Mouse (Mus musculus) limb, embryonic 10.5 days (tissue): Measurements from ENCODE around the gene B430306N03Rik. TPM values are rescaled to one million over a fixed set of nuclear protein-coding genes. Genes with fewer than 3 reads are reported as not detected.

Source experiments
- DNase-seq: peaks from one replicate; pipeline ENCODE4 v3.0.0-alpha.2; 2017; ENCODE audit warnings: low spot score
- H3K27ac ChIP-seq: fragments of 300-500 bp; sonication (generic); 2 replicates; pipeline ENCODE4 v1.5.1; 2016; ENCODE audit warnings: mild to moderate bottlenecking
- H3K27me3 ChIP-seq: fragments of 300-500 bp; sonication (generic); 2 replicates; pipeline ENCODE4 v1.6.1; 2016; ENCODE audit warnings: low read depth, mild to moderate bottlenecking; ENCODE audit not compliant: poor library complexity, severe bottlenecking
- H3K36me3 ChIP-seq: fragments of 300-500 bp; sonication (generic); 2 replicates; pipeline ENCODE4 v1.6.1; 2016; ENCODE audit warnings: mild to moderate bottlenecking, moderate library complexity
- H3K4me1 ChIP-seq: fragments of 300-500 bp; sonication (generic); 2 replicates; pipeline ENCODE4 v1.6.1; 2016
- H3K4me3 ChIP-seq: fragments of 300-500 bp; sonication (generic); 2 replicates; pipeline ENCODE4 v1.5.1; 2016; ENCODE audit warnings: mild to moderate bottlenecking, moderate library complexity
- H3K9me3 ChIP-seq: fragments of 300-500 bp; sonication (generic); replicated peaks from 2 replicates; pipeline ENCODE4 v1.6.1; 2016; ENCODE audit warnings: mild to moderate bottlenecking
- WGBS: fragments of 180-500 bp; shearing (Covaris S2); methylation state at CpG from one replicate; pipeline ENCODE4 v1.1.7; 2016; 5-methylcytosine and 5-hydroxymethylcytosine counted together
- polyA plus RNA-seq: library from polyadenylated mRNA; unstranded; fragments of >200 nt; fragmentation: Nextera tagmentation; extraction: Ambion mirVana; gene quantifications from 2 replicates; pipeline ENCODE4 v1.2.1, GENCODE M21; 2016

B430306N03Rik gene
- polyA plus RNA-seq, 1 experiment from 2014 or later, result not detected

DNA sequence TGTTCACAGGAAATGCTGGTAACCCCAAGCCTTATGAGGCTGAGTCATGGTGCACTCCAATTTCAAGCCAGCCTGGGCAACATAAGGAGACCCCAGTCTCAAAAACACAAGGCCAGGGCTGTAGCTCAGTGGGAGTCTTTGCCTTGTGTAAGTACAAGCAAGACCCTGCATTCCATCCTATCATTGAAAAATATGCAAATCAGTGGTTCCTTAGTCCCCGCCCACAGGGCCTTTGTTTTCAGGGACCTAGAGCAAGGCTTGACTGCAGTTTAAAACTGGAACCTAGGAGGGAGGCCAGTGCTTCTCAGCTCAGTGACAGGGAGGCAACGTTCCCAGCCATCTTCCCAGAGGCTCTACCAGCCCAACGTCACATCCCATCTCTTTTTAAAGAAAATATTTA lies 7.3 kb downstream of the B430306N03Rik start:
- H3K27me3 ChIP-seq, result no peaks in the 10 kb centered on the region
- no peak overlapping the region for H3K4me3 ChIP-seq
- 71% methylated on average over 3 of the region's 3 CpGs for WGBS
- no peak overlapping the region for H3K27ac ChIP-seq
- no peaks in the 10 kb centered on the region for H3K9me3 ChIP-seq
- no peak for DNase-seq
- peaks cover 2% of the 10 kb centered on the region; the same call in 1 of the 2 replicates for H3K4me1 ChIP-seq
- H3K36me3 ChIP-seq, result no peaks in the 10 kb centered on the region

DNA sequence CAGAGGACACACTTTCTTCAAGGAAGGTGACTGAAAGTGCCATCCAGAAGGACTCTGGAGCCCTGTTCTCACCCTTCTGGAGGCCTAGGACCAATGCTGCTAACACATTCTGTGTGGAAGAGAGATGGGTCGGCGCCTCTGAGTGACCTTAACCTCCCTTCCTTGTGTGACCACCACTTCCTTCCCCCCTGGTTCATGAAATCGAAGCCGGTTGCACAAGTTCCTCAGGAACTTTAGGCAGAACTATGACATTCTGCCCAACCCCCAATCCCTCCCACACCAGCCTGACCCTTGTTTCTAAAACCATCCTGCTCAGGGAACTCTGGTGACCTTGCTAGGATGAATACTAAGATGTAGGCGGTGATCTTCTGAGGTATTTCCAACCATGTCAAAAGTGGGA lies 8.3 kb downstream of the B430306N03Rik start:
- H3K27ac ChIP-seq, result no peak overlapping the region
- H3K4me3 ChIP-seq, result no peak overlapping the region
- no peak for DNase-seq
- H3K9me3 ChIP-seq, result no peaks in the 10 kb centered on the region
- H3K4me1 ChIP-seq, result peaks cover 2% of the 10 kb centered on the region; the same call in 1 of the 2 replicates
- 89% methylated on average over 5 of the region's 5 CpGs for whole genome bisulfite sequencing
- no peaks in the 10 kb centered on the region for H3K27me3 ChIP-seq
- H3K36me3 ChIP-seq, result no peaks in the 10 kb centered on the region

DNA sequence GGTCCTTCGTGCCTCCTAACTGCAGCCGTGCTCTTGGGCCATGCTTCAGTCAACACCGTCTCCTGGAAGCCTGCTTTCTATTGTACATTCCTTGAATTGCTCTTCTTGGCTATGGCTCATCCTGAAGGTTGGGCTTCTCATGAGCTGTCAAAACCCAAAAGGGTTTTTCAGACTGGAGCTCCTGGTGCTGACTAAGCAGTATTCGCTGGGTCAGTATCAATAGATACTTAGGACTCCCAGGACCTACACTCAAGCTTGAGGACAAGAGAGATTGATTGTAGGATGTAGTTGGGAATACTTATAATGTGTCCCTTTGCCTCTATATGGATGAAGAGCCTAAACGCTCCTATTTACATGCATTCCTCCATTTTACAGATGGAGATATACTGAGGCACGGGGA lies 9.2 kb downstream of the B430306N03Rik start:
- H3K4me3 ChIP-seq, result no peak overlapping the region
- H3K27me3 ChIP-seq, result no peaks in the 10 kb centered on the region
- H3K4me1 ChIP-seq, result peaks cover 2% of the 10 kb centered on the region; the same call in 1 of the 2 replicates
- no peak overlapping the region for H3K27ac ChIP-seq
- H3K36me3 ChIP-seq, result no peaks in the 10 kb centered on the region
- no peaks in the 10 kb centered on the region for H3K9me3 ChIP-seq
- 94% methylated on average over 6 of the region's 6 CpGs for WGBS
- DNase-seq, result no peak

DNA sequence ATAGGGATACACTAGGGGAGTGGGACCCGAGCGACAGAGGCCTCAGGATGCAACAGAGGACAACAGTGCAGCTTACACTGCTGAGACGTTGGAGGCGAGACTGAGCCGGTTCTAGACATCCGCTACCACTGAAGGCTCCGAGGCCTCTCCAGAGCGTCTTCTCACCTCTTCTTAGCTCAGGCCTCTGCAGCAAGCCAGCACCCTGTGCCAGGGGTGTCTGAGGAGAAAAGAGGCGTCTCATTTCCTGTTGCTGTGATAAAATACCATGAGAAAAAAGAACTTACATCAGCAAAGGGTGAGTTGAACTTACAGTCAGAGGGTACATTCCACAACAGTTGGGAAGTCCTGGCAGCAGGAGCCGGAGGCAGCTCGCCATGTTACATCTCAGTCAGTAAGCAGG lies 9.7 kb downstream of the B430306N03Rik start:
- H3K4me1 ChIP-seq, result peaks cover 2% of the 10 kb centered on the region; the same call in 1 of the 2 replicates
- no peaks in the 10 kb centered on the region for H3K27me3 ChIP-seq
- no peaks in the 10 kb centered on the region for H3K36me3 ChIP-seq
- WGBS, result 93% methylated on average over 11 of the region's 11 CpGs
- no peak overlapping the region for H3K4me3 ChIP-seq
- H3K9me3 ChIP-seq, result no peaks in the 10 kb centered on the region
- H3K27ac ChIP-seq, result no peak overlapping the region
- no peak for DNase-seq

DNA sequence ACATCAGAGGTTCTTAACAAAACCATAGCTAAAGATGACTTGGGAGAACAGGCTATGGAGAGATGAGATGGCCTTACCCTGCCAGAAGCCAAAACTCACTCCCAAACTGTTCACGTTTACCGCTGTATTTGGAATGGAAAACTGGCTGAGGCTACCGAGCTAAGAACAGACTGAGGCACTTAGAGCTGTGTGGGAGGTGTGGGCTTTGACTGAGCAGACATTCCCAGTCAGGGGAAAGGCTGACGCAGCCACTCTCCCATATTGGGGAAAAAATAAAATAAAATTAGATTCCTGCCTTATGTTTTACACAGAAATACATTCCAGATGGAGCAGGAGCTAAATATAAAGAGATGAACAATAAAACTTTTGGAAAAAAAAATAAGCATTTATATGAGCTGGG lies 10.7 kb downstream of the B430306N03Rik start:
- Histone ChIP-seq H3K27me3 (no peaks in the 10 kb centered on the region), H3K9me3 (no peaks in the 10 kb centered on the region), H3K36me3 (no peaks in the 10 kb centered on the region), H3K4me3 (no peak overlapping the region), H3K4me1 (peaks cover 2% of the 10 kb centered on the region; the same call in 1 of the 2 replicates), H3K27ac (no peak overlapping the region)
- DNase-seq, result no peak
- 87% methylated on average over 4 of the region's 4 CpGs for WGBS

DNA sequence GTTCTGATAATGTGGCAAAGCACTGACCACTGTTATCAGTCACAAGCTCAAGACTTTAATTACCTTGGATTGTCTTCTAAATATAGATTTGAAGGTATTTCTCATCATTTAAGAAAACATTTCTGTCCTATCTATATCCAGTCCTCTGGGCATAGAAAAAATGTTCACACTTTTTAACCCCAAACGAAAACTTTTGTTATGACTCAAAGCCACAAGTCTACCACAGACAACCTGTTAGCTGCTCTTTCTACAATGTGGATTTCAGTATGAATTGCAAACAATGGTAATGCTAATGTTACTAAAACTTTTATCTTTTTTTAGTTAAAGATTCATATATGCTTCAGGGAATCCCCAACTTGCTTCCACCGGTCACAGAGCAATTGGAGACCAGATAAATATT lies 16.6 kb downstream of the B430306N03Rik start:
- no peak for DNase-seq
- H3K27ac ChIP-seq, result no peak overlapping the region

DNA sequence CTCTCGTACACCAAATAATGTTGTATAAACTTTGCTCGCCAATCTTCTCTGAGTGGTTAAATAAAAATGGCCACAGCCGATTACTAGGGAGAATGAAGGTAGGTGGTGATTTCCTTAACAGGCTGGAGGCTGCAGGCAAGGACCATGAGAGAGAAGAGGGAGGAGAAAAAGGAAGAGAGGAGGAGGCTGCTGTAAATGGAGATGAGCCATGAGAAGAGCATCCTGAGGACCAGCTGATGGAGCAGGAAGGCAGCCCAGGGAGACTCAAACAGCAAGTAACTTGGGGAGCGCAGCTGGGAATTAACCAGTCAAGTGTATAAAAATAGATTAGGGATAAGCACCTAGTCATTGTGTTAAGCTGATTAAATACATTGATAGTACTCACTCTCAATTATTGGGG lies 18.2 kb downstream of the B430306N03Rik start:
- 95% methylated on average over 4 of the region's 4 CpGs for WGBS
- H3K4me3 ChIP-seq, result no peak overlapping the region
- H3K27ac ChIP-seq, result no peak overlapping the region
- no peaks in the 10 kb centered on the region for H3K36me3 ChIP-seq
- no peaks in the 10 kb centered on the region for H3K4me1 ChIP-seq
- no peaks in the 10 kb centered on the region for H3K27me3 ChIP-seq
- no peaks in the 10 kb centered on the region for H3K9me3 ChIP-seq
- DNase-seq, result no peak

More for the DNA sequence above, 16.6 kb downstream of the B430306N03Rik start:
- Histone ChIP-seq H3K36me3 (no peaks in the 10 kb centered on the region), H3K4me3 (no peak overlapping the region), H3K9me3 (no peaks in the 10 kb centered on the region), H3K4me1 (peaks cover 2% of the 10 kb centered on the region; the same call in 1 of the 2 replicates), H3K27me3 (no peaks in the 10 kb centered on the region)
- 98% methylated on average over 2 of the region's 2 CpGs for WGBS

DNA sequence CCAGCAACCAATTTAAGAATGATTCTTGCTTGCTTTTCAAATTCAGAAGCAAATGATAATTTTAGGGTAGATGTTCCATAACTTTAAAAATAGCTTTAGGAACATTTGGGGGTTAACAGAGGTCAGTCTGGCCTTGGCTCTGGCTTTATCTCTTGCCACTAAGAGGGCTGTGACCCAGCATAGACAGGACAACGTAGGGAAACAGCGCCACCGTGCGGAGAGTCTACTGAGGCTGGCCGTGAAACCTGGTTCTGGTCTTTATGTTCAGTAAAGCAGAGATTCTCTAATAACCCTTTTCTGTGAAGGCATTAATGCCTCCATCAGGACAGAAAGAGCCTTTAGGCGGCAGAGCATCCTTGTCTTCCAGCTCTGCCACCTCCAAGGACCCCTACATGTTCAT lies 20.9 kb downstream of the B430306N03Rik start:
- Histone ChIP-seq H3K9me3 (no peaks in the 10 kb centered on the region), H3K4me3 (no peak overlapping the region), H3K36me3 (no peaks in the 10 kb centered on the region), H3K4me1 (no peaks in the 10 kb centered on the region), H3K27ac (no peak overlapping the region), H3K27me3 (no peaks in the 10 kb centered on the region)
- 7% methylated on average over 6 of the region's 6 CpGs for WGBS
- DNase-seq, result peak; percentile 90

DNA sequence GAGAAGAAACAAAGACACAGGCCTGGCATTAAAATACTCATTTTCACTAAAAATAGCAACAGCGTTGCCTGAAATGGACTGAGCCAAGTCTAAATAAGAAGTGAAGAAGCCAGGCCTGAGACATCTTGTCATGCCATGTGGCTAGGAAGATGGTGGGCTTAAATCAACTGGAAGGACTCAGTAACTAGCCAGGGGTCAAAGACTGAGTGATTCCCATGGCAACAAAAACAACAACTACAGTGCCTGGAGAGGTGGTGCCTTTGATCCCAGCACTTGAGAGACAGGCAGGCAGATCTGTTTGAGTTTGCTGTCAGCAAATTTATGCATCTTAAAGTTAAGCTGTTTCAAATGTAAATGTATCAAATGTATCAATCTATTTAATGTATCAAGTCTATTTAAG lies 24.3 kb downstream of the B430306N03Rik start:
- H3K27ac ChIP-seq, result no peak overlapping the region
- no peaks in the 10 kb centered on the region for H3K27me3 ChIP-seq
- no peaks in the 10 kb centered on the region for H3K4me1 ChIP-seq
- H3K36me3 ChIP-seq, result no peaks in the 10 kb centered on the region
- no peak overlapping the region for H3K4me3 ChIP-seq
- DNase-seq, result no peak
- H3K9me3 ChIP-seq, result no peaks in the 10 kb centered on the region
- 98% methylated on average over 1 of the region's 1 CpGs for WGBS

DNA sequence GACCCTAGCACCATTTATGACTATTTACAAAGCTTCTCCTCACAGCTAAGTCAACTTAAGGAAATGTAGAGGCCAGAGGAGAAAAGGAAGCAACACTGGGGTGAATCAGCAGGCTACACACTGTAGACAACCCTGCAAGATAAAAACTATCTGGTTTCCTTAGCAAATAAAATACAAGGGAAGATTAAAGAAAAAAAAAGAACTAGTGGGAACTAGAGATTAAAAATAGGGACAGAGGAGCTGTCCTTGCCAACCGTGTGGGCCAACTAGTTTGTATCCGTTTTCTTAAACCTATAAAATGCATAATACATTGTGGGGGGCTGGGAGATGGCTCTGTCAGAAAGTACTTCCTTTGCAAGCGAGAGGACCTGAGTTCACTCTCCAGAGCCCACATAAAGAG lies 26.0 kb downstream of the B430306N03Rik start:
- H3K36me3 ChIP-seq, result no peaks in the 10 kb centered on the region
- H3K4me1 ChIP-seq, result no peaks in the 10 kb centered on the region
- H3K27ac ChIP-seq, result no peak overlapping the region
- no peak overlapping the region for H3K4me3 ChIP-seq
- WGBS, result 83% methylated on average over 3 of the region's 3 CpGs
- no peaks in the 10 kb centered on the region for H3K9me3 ChIP-seq
- no peaks in the 10 kb centered on the region for H3K27me3 ChIP-seq
- DNase-seq, result no peak

DNA sequence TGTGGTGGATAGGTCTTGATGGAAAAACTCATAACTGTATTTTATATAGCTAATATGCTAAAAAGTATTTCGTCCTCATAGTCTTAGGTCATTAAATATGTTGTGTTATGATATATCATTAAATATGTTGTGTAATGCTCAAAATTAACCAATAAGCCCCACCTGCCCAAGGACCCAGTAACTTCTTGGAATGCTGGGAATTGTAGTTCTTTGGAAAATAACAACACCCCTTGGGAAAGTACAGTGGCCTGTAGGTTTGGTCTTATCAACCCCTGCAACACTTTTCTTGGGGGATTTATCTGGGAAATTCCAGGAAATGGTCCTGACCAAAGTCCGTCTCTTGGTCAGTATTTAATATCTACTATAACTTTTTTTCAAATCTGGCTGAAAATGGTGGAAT lies 27.1 kb downstream of the B430306N03Rik start:
- DNase-seq, result no peak
- Histone ChIP-seq H3K9me3 (no peaks in the 10 kb centered on the region), H3K27ac (no peak overlapping the region), H3K4me3 (no peak overlapping the region), H3K27me3 (no peaks in the 10 kb centered on the region), H3K4me1 (no peaks in the 10 kb centered on the region), H3K36me3 (no peaks in the 10 kb centered on the region)
- 86% methylated on average over 2 of the region's 2 CpGs for WGBS

DNA sequence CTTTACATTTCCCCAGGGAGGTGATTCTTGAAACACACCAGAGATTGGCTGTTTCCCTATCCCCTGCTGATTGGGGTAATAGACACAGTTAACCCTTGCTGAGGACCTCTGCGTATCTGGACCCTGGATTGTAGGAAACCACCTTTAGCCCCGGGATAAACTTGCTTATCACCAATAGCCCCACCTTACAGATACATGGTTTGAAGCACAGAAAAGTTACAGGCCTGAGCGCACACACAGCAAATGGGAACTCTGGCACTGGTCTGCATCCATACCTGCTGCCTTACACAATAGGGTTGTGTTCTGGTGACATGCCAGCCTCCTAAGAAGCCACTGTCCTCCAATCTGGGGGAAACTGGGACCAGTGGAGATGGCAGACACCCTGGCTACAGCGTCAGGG lies 29.9 kb downstream of the B430306N03Rik start:
- H3K9me3 ChIP-seq, result no peaks in the 10 kb centered on the region
- DNase-seq, result no peak
- 85% methylated on average over 4 of the region's 4 CpGs for WGBS

DNA sequence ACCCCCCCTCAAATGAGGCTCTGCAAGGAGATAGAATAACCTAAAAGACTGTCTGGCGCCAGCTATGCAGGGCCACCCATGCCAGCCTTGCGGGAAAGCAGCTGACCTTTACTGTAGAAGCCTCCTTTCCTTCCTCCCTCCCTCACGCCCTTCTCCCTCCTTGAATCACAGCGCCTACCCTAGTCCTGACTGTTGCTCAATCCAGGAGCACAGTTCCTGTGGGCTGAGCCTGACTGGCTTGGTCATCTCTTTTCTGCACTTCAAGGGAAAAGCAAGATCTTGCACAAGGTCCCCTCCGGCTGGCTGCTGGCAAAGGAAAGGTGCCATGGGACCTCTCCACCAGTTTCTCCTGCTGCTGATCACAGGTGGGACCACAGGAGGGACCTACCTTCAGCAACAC lies 30.3 kb downstream of the B430306N03Rik start, which contains the start of gene Trem2:
Gene Trem2, plus strand, starts transcription at position 171 of the 400 bp plus-strand sequence.
- Histone ChIP-seq H3K4me1 (0 out of 2 replicates have a peak, but pooled peaks cover 2% of the 10 kb centered on the region), H3K36me3 (no peaks in the 10 kb centered on the region), H3K27me3 (no peaks in the 10 kb centered on the region), H3K4me3 (no peak within 1 kb of the TSS), H3K9me3 (no peaks in the 10 kb centered on the region), H3K27ac (0 out of 2 replicates have a peak within 1 kb of the TSS, but pooled peaks have one; percentile 17)
- DNase-seq, result no peak
- WGBS, result 76% methylated on average over 5 of the region's 5 CpGs

More for the DNA sequence above, 29.9 kb downstream of the B430306N03Rik start:
- 0 out of 2 replicates have a peak, but pooled peaks cover 1% of the 10 kb centered on the region for H3K4me1 ChIP-seq
- no peaks in the 10 kb centered on the region for H3K27me3 ChIP-seq
- no peak overlapping the region for H3K27ac ChIP-seq
- no peak overlapping the region for H3K4me3 ChIP-seq
- H3K36me3 ChIP-seq, result no peaks in the 10 kb centered on the region

DNA sequence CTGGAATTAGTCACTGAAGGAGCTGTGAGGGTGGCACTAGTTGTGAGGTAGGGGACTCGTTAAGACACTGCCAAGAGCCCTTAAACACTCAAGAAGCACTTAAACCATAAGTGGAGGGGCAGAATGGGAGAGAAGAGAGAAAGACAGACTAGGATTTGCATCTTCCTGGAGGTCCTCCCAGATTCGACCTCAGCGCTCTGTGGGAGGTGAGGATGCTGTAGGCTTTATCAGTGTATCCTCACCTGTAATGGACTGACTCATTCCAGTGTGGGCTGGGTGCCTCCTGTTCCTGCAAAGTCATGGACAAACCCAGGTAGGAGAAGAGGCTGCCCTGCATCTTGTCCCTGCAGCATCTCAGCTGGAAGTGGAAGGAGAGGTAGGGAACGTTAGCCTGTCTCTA lies 30.9 kb downstream of the B430306N03Rik start:
- Histone ChIP-seq H3K9me3 (no peaks in the 10 kb centered on the region), H3K27me3 (no peaks in the 10 kb centered on the region), H3K27ac (0 out of 2 replicates have a peak overlapping the region, but pooled peaks have one; percentile 17), H3K4me3 (no peak overlapping the region), H3K36me3 (no peaks in the 10 kb centered on the region), H3K4me1 (0 out of 2 replicates have a peak, but pooled peaks cover 2% of the 10 kb centered on the region)
- no peak for DNase-seq
- WGBS, result 72% methylated on average over 4 of the region's 4 CpGs
